Comparison of ENCODE assay signal across 26 mouse cellular contexts in the genomic region with DNA sequence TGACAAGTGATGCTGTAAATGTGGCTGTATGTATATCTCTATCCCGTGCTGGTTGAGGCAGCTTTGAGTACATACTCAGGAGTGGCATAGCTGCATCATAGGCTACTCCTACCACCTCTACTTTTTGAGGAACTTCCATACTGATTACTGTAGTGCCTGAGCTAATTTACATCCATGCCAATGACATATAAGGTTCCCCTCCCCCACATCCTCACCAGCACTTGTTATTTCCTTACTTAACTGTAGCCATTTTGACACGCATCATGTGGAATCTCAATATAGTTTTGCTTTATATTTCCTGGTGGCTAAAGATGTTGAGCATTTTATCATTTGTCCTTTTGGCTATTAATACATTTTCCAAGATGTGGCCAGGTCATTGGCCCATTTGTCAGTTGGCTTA.
DNase-seq lines count a peak whose midpoint lies in the region; ATAC-seq lines count a peak whose summit lies in the region.
"Had no signal": no experiment of that assay in that cellular context is flagged by ENCODE, and none has a peak within 500 bp of the region (broad histone marks: within the 10 kb centered on the region; RNA-seq: fewer than 3 reads in every experiment).

No protein-coding gene starts in this region.

- no peak overlapping the region for H3K27ac ChIP-seq in limb, embryonic 10.5 days
- no peak overlapping the region for H3K27ac ChIP-seq in heart, embryonic 12.5 days (ENCODE audit: poor library complexity, severe bottlenecking)
- H3K27ac ChIP-seq: embryonic facial prominence, embryonic 13.5 days; embryonic facial prominence, embryonic 15.5 days; forebrain, embryonic 10.5 days; forebrain, embryonic 12.5 days had no signal

- DNase-seq in heart, adult 11 months: peak; percentile 19
- no peak for DNase-seq in heart, postnatal 36 days
- DNase-seq in induced T-regulatory cell, adult 2 months (ENCODE audit: low read depth): peak; percentile 43
- DNase-seq in splenic B cell, adult 2 months (ENCODE audit: low read depth, low spot score): peak; percentile 56
- DNase-seq in limb, embryonic 10.5 days (ENCODE audit: low spot score): no peak
- DNase-seq: adrenal gland, adult 8-10 months; adrenal gland, postnatal 14 days; adrenal gland, postnatal 36 days; cerebellum, adult 11-12 months; cerebellum, adult 8-10 months; cerebellum, adult 9-11 months; cerebellum, postnatal 14 days; cerebellum, postnatal 36 days; embryo, embryonic 11 days had no signal

- H3K27me3 ChIP-seq in splenic B cell, adult 2 months (ENCODE audit: control insufficient read depth, insufficient read depth, low read length, poor library complexity, severe bottlenecking): no peaks in the 10 kb centered on the region
- no peaks in the 10 kb centered on the region for H3K27me3 ChIP-seq in limb, embryonic 10.5 days (ENCODE audit: low read depth, poor library complexity, severe bottlenecking)
- H3K27me3 ChIP-seq in heart, embryonic 12.5 days (replicated peaks): no peaks in the 10 kb centered on the region
- H3K27me3 ChIP-seq: CH12.LX; embryonic facial prominence, embryonic 13.5 days; embryonic facial prominence, embryonic 15.5 days; forebrain, embryonic 12.5 days; Patski had no signal

- H3K4me1 ChIP-seq in limb, embryonic 10.5 days: peaks cover 20% of the 10 kb centered on the region
- peaks cover 24% of the 10 kb centered on the region for H3K4me1 ChIP-seq in heart, embryonic 12.5 days (replicated peaks)
- H3K4me1 ChIP-seq: forebrain, embryonic 12.5 days had no signal

- no peaks in the 10 kb centered on the region for H3K9me3 ChIP-seq in limb, embryonic 10.5 days (replicated peaks)
- no peaks in the 10 kb centered on the region for H3K9me3 ChIP-seq in heart, embryonic 12.5 days (replicated peaks)
- H3K9me3 ChIP-seq: embryonic facial prominence, embryonic 13.5 days; embryonic facial prominence, embryonic 15.5 days; forebrain, embryonic 10.5 days; forebrain, embryonic 12.5 days; G1E had no signal

- 91% methylated on average over 2 of the region's 2 CpGs for WGBS in limb, embryonic 10.5 days
- 81% methylated on average over 2 of the region's 2 CpGs for WGBS in heart, embryonic 12.5 days

- intact Hi-C loops in heart, postnatal 36 days (cut with DNase I): no loop called here

- no peak overlapping the region for H3K4me2 ChIP-seq in heart, embryonic 12.5 days
- H3K4me2 ChIP-seq: embryonic facial prominence, embryonic 13.5 days; embryonic facial prominence, embryonic 15.5 days; forebrain, embryonic 12.5 days had no signal

- H3K36me3 ChIP-seq in splenic B cell, adult 2 months (ENCODE audit: control insufficient read depth, insufficient read depth, low read length, poor library complexity, severe bottlenecking): no peaks in the 10 kb centered on the region
- no peaks in the 10 kb centered on the region for H3K36me3 ChIP-seq in limb, embryonic 10.5 days
- H3K36me3 ChIP-seq in heart, embryonic 12.5 days: no peaks in the 10 kb centered on the region
- H3K36me3 ChIP-seq: embryonic facial prominence, embryonic 13.5 days; embryonic facial prominence, embryonic 15.5 days; forebrain, embryonic 10.5 days; forebrain, embryonic 12.5 days; G1E had no signal

- no peak overlapping the region for H3K4me3 ChIP-seq in limb, embryonic 10.5 days
- no peak overlapping the region for H3K4me3 ChIP-seq in heart, embryonic 12.5 days
- H3K4me3 ChIP-seq: embryonic facial prominence, embryonic 13.5 days; embryonic facial prominence, embryonic 15.5 days; erythroblast, embryonic 14.5 days; forebrain, embryonic 10.5 days; forebrain, embryonic 12.5 days had no signal

- ATAC-seq in heart, embryonic 12.5 days (ENCODE audit: insufficient number of reproducible peaks, low FRiP score): no peak
- ATAC-seq: activated CD4-positive, CD25-positive, alpha-beta regulatory T cell, adult 4 months; forebrain, embryonic 14.5 days; forebrain, embryonic 16.5 days; Patski had no signal

- no peak overlapping the region for H3K9ac ChIP-seq in heart, embryonic 12.5 days
- H3K9ac ChIP-seq: embryonic facial prominence, embryonic 13.5 days; embryonic facial prominence, embryonic 15.5 days; forebrain, embryonic 12.5 days had no signal

Comparison
In these comparisons a context has a peak if more than half of its experiments do, and no peak if none do; other contexts are left out.
1. DNase-seq: peak in heart, adult 11 months (single experiment), induced T-regulatory cell, adult 2 months (single experiment) and splenic B cell, adult 2 months (single experiment); none in heart, postnatal 36 days (0 of 2) and limb, embryonic 10.5 days (single experiment).